Comparison of ENCODE assay signal across 9 mouse cellular contexts in the genomic region with DNA sequence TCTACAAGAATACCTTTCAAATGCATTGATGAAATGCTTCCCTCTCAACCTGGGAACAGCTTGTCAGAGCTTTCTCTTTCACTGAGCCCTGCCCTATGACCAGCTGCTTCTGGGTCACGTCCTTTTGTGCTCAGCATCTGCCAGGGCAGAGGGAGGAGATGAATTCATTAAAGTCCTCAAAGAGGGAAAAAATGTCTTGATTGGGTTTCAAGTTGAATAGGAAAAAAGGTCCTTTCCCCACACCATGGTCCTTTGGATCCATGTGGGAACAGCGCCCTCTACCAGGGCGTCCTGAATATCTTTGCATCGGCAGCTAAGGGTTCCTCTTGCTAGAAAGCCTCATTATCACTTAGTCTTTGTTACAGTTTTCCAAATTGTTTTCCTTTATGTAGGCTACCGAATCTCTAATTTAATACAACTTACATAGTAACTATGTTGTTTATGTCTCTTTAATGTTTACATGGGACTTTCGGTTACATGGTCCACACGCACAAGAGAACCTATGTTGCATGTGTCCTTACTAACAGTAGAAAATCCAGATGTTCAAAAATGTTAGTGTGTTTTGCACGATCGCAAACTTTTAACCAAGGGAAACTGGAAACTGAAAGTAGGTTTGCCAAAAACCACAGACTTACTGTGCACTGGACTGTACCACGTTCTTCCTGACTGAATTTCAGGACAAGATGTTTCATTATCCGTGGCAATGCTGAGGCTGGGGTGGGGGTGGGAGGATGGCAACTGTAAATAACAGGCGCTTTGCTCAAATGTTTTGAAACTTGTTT.
DNase-seq lines count a peak whose midpoint lies in the region; ATAC-seq and TF ChIP-seq lines count a peak whose summit lies in the region.
"Had no signal": no experiment of that assay in that cellular context is flagged by ENCODE, and none has a peak within 500 bp of the region (broad histone marks: within the 10 kb centered on the region; RNA-seq: fewer than 3 reads in every experiment).

No protein-coding gene starts in this region.

- TF ChIP-seq CTCF in CH12.LX (conservative IDR thresholded peaks at IDR 0.05 in 1 of 2, IDR thresholded peaks at IDR 0.05 in 1 of 2; ENCODE audit: low read depth in 2 of 2, low read length in 2 of 2): peak; percentile 77 to 81
- TF ChIP-seq CTCF in brain, embryonic 14.5 days (IDR thresholded peaks at IDR 0.05; ENCODE audit: borderline replicate concordance, extremely low read depth, insufficient read depth, insufficient read length): peak; percentile 67

- no peaks in the 10 kb centered on the region for H3K27me3 ChIP-seq in heart, embryonic 12.5 days (replicated peaks)
- H3K27me3 ChIP-seq in CH12.LX (replicated peaks): no peaks in the 10 kb centered on the region
- H3K27me3 ChIP-seq in megakaryocyte, embryonic 14.5 days (replicated peaks): no peaks in the 10 kb centered on the region
- H3K27me3 ChIP-seq: stomach, embryonic 15.5 days had no signal

- dilution Hi-C loops in CH12.LX (cut with MboI; ENCODE audit: extremely low pct_ligation_motif_present, extremely low pct_unique_long_range_greater_than_20kb, low sequenced_read_pairs): no loop called here

- no peak overlapping the region for H3K27ac ChIP-seq in heart, embryonic 12.5 days (ENCODE audit: poor library complexity, severe bottlenecking)
- no peak overlapping the region for H3K27ac ChIP-seq in CH12.LX (ENCODE audit: insufficient read depth, low read depth)
- H3K27ac ChIP-seq: stomach, embryonic 15.5 days had no signal

- in situ Hi-C loops in CH12.LX (cut with MboI; ENCODE audit: low pct_ligation_motif_present, low pct_unique_long_range_greater_than_20kb, low sequenced_read_pairs): no loop called here

- no peak for TF ChIP-seq POLR2A in CH12.LX (IDR thresholded peaks at IDR 0.05; ENCODE audit: low read depth, low read length)
- no peak for TF ChIP-seq POLR2A in brain, embryonic 14.5 days (IDR thresholded peaks at IDR 0.05; ENCODE audit: borderline replicate concordance, extremely low read depth, insufficient read depth, insufficient read length, poor library complexity, severe bottlenecking)

- peak; percentile 5 for DNase-seq in heart, adult 8-10 months (ENCODE audit: low spot score)
- peak; percentile 58 for DNase-seq in CH12.LX (ENCODE audit: extremely low read depth)
- peak; percentile 70 for DNase-seq in brain, embryonic 14.5 days (ENCODE audit: low read depth)
- peak; percentile 14 to 75 for DNase-seq in kidney, postnatal 36 days
- peak; percentile 14 for DNase-seq in thymus, postnatal 14 days

- H3K4me2 ChIP-seq in heart, embryonic 12.5 days: no peak overlapping the region
- H3K4me2 ChIP-seq in CH12.LX (ENCODE audit: insufficient read depth, low read depth, poor library complexity, severe bottlenecking): peak overlapping the region; percentile 98
- H3K4me2 ChIP-seq: stomach, embryonic 15.5 days had no signal

- no peak overlapping the region for H3K4me3 ChIP-seq in heart, embryonic 12.5 days
- H3K4me3 ChIP-seq in CH12.LX (replicated peaks in 1 of 3; ENCODE audit: low read depth in 2 of 3, low read length in 2 of 3, poor library complexity in 1 of 3): peak overlapping the region in 1 of 3 experiments; percentile 34
- peak overlapping the region; percentile 71 for H3K4me3 ChIP-seq in megakaryocyte, embryonic 14.5 days (replicated peaks)
- H3K4me3 ChIP-seq: stomach, embryonic 15.5 days had no signal

- no peaks in the 10 kb centered on the region for H3K4me1 ChIP-seq in heart, embryonic 12.5 days (replicated peaks)
- peaks cover 0 to 8% of the 10 kb centered on the region in 2 experiments; a peak in 2 of 4 replicates for H3K4me1 ChIP-seq in CH12.LX (ENCODE audit: control insufficient read depth in 1 of 2, insufficient read depth in 2 of 2)
- H3K4me1 ChIP-seq in megakaryocyte, embryonic 14.5 days: peaks cover 16% of the 10 kb centered on the region; the same call in 1 of the 2 replicates
- H3K4me1 ChIP-seq: stomach, embryonic 15.5 days had no signal

- TF ChIP-seq EP300 in CH12.LX (IDR thresholded peaks at IDR 0.05; ENCODE audit: low read length): 0 out of 2 replicates have a peak, but pooled peaks have one; percentile 21

- TF ChIP-seq RAD21 in CH12.LX (IDR thresholded peaks at IDR 0.05; ENCODE audit: low read depth, low read length): peak; percentile 72

- no peak overlapping the region for H3K9ac ChIP-seq in heart, embryonic 12.5 days
- no peak overlapping the region for H3K9ac ChIP-seq in CH12.LX (ENCODE audit: insufficient read depth, low read depth)
- H3K9ac ChIP-seq: stomach, embryonic 15.5 days had no signal

- ATAC-seq in heart, embryonic 12.5 days (ENCODE audit: insufficient number of reproducible peaks, low FRiP score): no peak
- peak; percentile 92 for ATAC-seq in frontal cortex, adult (ENCODE audit: low TSS enrichment)

- no peaks in the 10 kb centered on the region for H3K9me3 ChIP-seq in heart, embryonic 12.5 days (replicated peaks)
- no peaks in the 10 kb centered on the region for H3K9me3 ChIP-seq in CH12.LX (replicated peaks; ENCODE audit: low read length)
- no peaks in the 10 kb centered on the region for H3K9me3 ChIP-seq in megakaryocyte, embryonic 14.5 days
- H3K9me3 ChIP-seq: stomach, embryonic 15.5 days had no signal

- no peaks in the 10 kb centered on the region for H3K79me2 ChIP-seq in CH12.LX (replicated peaks; ENCODE audit: control insufficient read depth, extremely low read depth, insufficient read depth, poor library complexity, severe bottlenecking)

- WGBS in heart, embryonic 12.5 days: 52% methylated on average over 12 of the region's 12 CpGs

- H3K36me3 ChIP-seq in heart, embryonic 12.5 days: no peaks in the 10 kb centered on the region
- no peaks in the 10 kb centered on the region for H3K36me3 ChIP-seq in CH12.LX (replicated peaks in 1 of 2; ENCODE audit: control insufficient read depth in 1 of 2, insufficient read depth in 1 of 2, low read length in 1 of 2)
- H3K36me3 ChIP-seq in megakaryocyte, embryonic 14.5 days (replicated peaks; ENCODE audit: low read length): no peaks in the 10 kb centered on the region
- H3K36me3 ChIP-seq: stomach, embryonic 15.5 days had no signal

TF ChIP-seq in CH12.LX, 34 proteins besides CTCF, POLR2A, EP300 and RAD21:
- TF ChIP-seq MYC (IDR thresholded peaks at IDR 0.05; ENCODE audit: low read depth, low read length) (no peak), ELF1 (IDR thresholded peaks at IDR 0.05; ENCODE audit: low read depth, low read length) (no peak), POLR2AphosphoS2 (IDR thresholded peaks at IDR 0.05; ENCODE audit: low read depth, low read length) (no peak), MEF2A (IDR thresholded peaks at IDR 0.05; ENCODE audit: borderline replicate concordance, low read depth, low read length) (no peak), SIN3A (IDR thresholded peaks at IDR 0.05; ENCODE audit: low read length) (no peak), ZNF384 (IDR thresholded peaks at IDR 0.05; ENCODE audit: low read depth, low read length) (no peak), TCF12 (IDR thresholded peaks at IDR 0.05; ENCODE audit: low read depth, low read length) (no peak), ZMIZ1 (IDR thresholded peaks at IDR 0.05; ENCODE audit: low read depth, low read length) (no peak), ZC3H11A (IDR thresholded peaks at IDR 0.05; ENCODE audit: low read depth, low read length) (0 out of 2 replicates have a peak, but pooled peaks have one; percentile 4), BHLHE40 (IDR thresholded peaks at IDR 0.05; ENCODE audit: low read depth, low read length) (no peak), JUND (conservative IDR thresholded peaks at IDR 0.05; ENCODE audit: low read depth, low read length) (no peak), SMC3 (IDR thresholded peaks at IDR 0.05; ENCODE audit: low read depth, low read length) (peak; percentile 69), TBP (conservative IDR thresholded peaks at IDR 0.05; ENCODE audit: low read depth, low read length) (no peak)

Comparison
In these comparisons a context has a peak if more than half of its experiments do, and no peak if none do; other contexts are left out.
1. DNase-seq: peak in every context shown above with its lines; median percentile 70 in brain, embryonic 14.5 days; 58 in CH12.LX; 44 in kidney, postnatal 36 days; 14 in thymus, postnatal 14 days; 5 in heart, adult 8-10 months.